Mouse (Mus musculus): ENCODE results near the gene Atp13a3. TPM values are rescaled to one million over a fixed set of nuclear protein-coding genes. Genes with fewer than 3 reads are reported as not detected.

Gene Atp13a3
- polyA plus RNA-seq (2015; fragmentation: Illumina TruSeq; extraction: RNeasy Lipid Tissue Mini Kit (QIAGEN cat#74804); ENCODE audit: insufficient read depth, low read depth, low replicate concordance) = 7.9 TPM

GRCm38 (mm10) chr16:30405925-30406670 lies at the start of gene Atp13a3:
Gene Atp13a3 (minus strand): TSS chr16:30405975.

GRCm38 (mm10) chr16:30310647-30311046 lies 95.1 kb downstream of the Atp13a3 start, which contains the start of gene Gp5:
Gene Gp5 (minus strand): TSS chr16:30310779.

GRCm38 (mm10) chr16:30282844-30283495 lies 122.8 kb downstream of the Atp13a3 start, which contains the start of gene Lrrc15:
Gene Lrrc15 (minus strand): TSS chr16:30283256.

GRCm38 (mm10) chr16:30267359-30267758 lies 138.4 kb downstream of the Atp13a3 start, which contains the start of gene Cpn2:
Gene Cpn2 (minus strand): TSS chr16:30267499.

Other genes with a start within 250 kb of the Atp13a3 start
- not detected for gene Cpn2, start 138.5 kb downstream of the Atp13a3 start, polyA plus RNA-seq (2015; fragmentation: Illumina TruSeq; extraction: RNeasy Lipid Tissue Mini Kit (QIAGEN cat#74804); ENCODE audit: insufficient read depth, low read depth, low replicate concordance)
- gene Lrrc15, start 122.7 kb downstream of the Atp13a3 start, polyA plus RNA-seq (2015; fragmentation: Illumina TruSeq; extraction: RNeasy Lipid Tissue Mini Kit (QIAGEN cat#74804); ENCODE audit: insufficient read depth, low read depth, low replicate concordance) = not detected
- 0.61 TPM for gene Gp5, start 95.2 kb downstream of the Atp13a3 start, polyA plus RNA-seq (2015; fragmentation: Illumina TruSeq; extraction: RNeasy Lipid Tissue Mini Kit (QIAGEN cat#74804); ENCODE audit: insufficient read depth, low read depth, low replicate concordance)
- gene Tmem44, start 144.9 kb upstream of the Atp13a3 start, polyA plus RNA-seq (2015; fragmentation: Illumina TruSeq; extraction: RNeasy Lipid Tissue Mini Kit (QIAGEN cat#74804); ENCODE audit: insufficient read depth, low read depth, low replicate concordance) = 5.0 TPM
- gene Lsg1, start 181.6 kb upstream of the Atp13a3 start, polyA plus RNA-seq (2015; fragmentation: Illumina TruSeq; extraction: RNeasy Lipid Tissue Mini Kit (QIAGEN cat#74804); ENCODE audit: insufficient read depth, low read depth, low replicate concordance) = 5.8 TPM
- gene Fam43a, start 193.7 kb upstream of the Atp13a3 start, polyA plus RNA-seq (2015; fragmentation: Illumina TruSeq; extraction: RNeasy Lipid Tissue Mini Kit (QIAGEN cat#74804); ENCODE audit: insufficient read depth, low read depth, low replicate concordance) = 4.7 TPM

Data from pancreas, adult 10 weeks (tissue).